Mouse (Mus musculus) E14TG2a.4 (cell line): Measurements from ENCODE around the gene Igtp.
"Not testable (repeated sequence)": the region's sequence is repeated elsewhere in the genome, so short reads cannot be mapped to it uniquely, and the experiment has no call there.

Experiments used
- H3K27me3 ChIP-seq: 2 replicates; pipeline ENCODE4 v1.6.1; 2014; ENCODE audit warnings: low read length, control low read depth; ENCODE audit not compliant: insufficient read depth
- H3K36me3 ChIP-seq: 2 replicates; pipeline ENCODE4 v1.6.1; 2014; ENCODE audit warnings: low read length, control low read depth; ENCODE audit not compliant: insufficient read depth
- H3K4me1 ChIP-seq: replicated peaks from 2 replicates; pipeline ENCODE4 v1.6.1; 2014; ENCODE audit warnings: low read depth, low read length, control low read depth
- H3K4me3 ChIP-seq: replicated peaks from 2 replicates; pipeline ENCODE4 v1.5.1; 2014; ENCODE audit warnings: mild to moderate bottlenecking, low read length
- H3K9me3 ChIP-seq: 2 replicates; pipeline ENCODE4 v1.6.1; 2014; ENCODE audit warnings: low read length, control low read depth
- CTCF ChIP-seq: conservative IDR thresholded peaks from 2 replicates; pipeline ENCODE4 v1.5.1; 2014; ENCODE audit warnings: low read length
- NANOG ChIP-seq: IDR thresholded peaks from 2 replicates; pipeline ENCODE4 v1.6.1; 2014; ENCODE audit warnings: borderline replicate concordance, low read length, mixed read lengths
- POU5F1 ChIP-seq: IDR thresholded peaks from 2 replicates; pipeline ENCODE4 v1.6.1; 2014; ENCODE audit warnings: low read length, borderline replicate concordance

The Igtp gene

DNA sequence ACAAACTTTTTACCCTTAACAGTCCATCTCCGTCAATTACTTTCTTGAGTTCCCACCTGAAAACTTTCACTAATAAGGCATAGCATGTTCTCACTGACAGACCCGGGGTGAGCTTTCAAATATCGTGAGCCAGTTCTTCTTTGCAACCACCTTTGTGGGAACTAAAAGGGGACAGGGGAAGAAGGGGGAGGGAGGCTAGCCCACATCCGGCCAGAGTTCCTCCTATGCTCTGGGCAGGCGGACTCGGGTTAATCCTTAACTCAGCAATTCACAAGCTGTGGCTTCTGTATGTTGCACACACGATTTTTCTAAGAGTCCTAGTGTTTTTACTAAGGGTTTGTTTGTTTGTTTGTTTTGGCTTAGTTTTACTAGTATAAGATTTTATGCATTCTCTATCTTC lies 25.0 kb downstream of the Igtp start:
- Histone ChIP-seq H3K4me3 (no peak overlapping the region), H3K36me3 (no peaks in the 10 kb centered on the region), H3K27me3 (peaks cover 18% of the 10 kb centered on the region), H3K4me1 (peaks cover 25% of the 10 kb centered on the region), H3K9me3 (no peaks in the 10 kb centered on the region)
- TF ChIP-seq CTCF (no peak), POU5F1 (no peak), NANOG (no peak)

DNA sequence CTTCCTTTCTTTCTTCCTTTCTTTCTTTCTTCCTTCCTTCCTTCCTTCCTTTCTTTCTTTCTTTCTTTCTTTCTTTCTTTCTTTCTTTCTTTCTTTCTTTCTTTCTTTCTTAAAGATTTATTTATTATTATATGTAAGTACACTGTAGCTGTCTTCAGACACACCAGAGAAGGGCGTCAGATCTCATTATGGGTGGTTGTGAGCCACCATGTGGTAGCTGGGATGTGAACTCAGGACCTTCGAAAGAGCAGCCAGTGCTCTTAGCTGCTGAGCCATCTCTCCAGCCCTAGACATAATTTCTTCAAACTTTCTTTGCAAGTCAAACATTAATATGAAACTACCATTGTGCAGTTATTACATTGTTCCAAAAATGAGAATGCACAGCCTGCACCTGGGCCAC lies 25.5 kb downstream of the Igtp start:
- not testable (repeated sequence) for H3K9me3 ChIP-seq, H3K4me3 ChIP-seq, H3K36me3 ChIP-seq
- H3K4me1 ChIP-seq: peaks cover 25% of the 10 kb centered on the region
- H3K27me3 ChIP-seq: peaks cover 15% of the 10 kb centered on the region

- Histone ChIP-seq H3K4me1 (peaks cover 29% of the 10 kb centered on the region), H3K36me3 (no peaks in the 10 kb centered on the region), H3K9me3 (no peaks in the 10 kb centered on the region), H3K27me3 (peaks cover 10% of the 10 kb centered on the region), H3K4me3 (no peak overlapping the region)
- peak; percentile 95 for TF ChIP-seq CTCF
- TF ChIP-seq NANOG: no peak
- no peak for TF ChIP-seq POU5F1
Observed at GRCm38 (mm10) chr11:58225655-58226054, 26.3 kb downstream of the Igtp start.

DNA sequence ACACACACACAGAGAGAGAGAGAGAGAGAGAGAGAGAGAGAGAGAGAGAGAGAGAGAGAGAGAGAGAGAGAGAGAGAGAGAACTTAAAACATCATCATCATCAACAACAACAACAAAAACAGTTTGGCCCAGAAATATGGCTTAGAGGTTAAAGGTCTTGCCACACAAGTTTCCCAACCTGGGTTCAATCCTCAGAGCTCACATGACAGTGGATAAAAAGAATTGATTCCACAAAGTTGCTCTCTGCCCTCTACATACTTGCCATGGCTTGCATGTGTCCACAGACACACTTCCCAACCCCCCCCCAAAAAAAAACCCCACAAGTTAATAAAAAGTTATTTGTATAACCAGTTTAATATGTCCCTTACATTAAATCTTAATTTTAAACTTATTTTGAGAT lies 27.1 kb downstream of the Igtp start:
- Histone ChIP-seq H3K36me3 (no peaks in the 10 kb centered on the region), H3K4me3 (no peak overlapping the region), H3K9me3 (no peaks in the 10 kb centered on the region), H3K27me3 (peaks cover 13% of the 10 kb centered on the region), H3K4me1 (peaks cover 29% of the 10 kb centered on the region)
- no peak for TF ChIP-seq POU5F1

GRCm38 (mm10) chr11:58228021-58228420 lies 28.7 kb downstream of the Igtp start:
- not testable (repeated sequence) for H3K9me3 ChIP-seq, H3K36me3 ChIP-seq, H3K4me3 ChIP-seq
- peaks cover 27% of the 10 kb centered on the region for H3K4me1 ChIP-seq
- peaks cover 15% of the 10 kb centered on the region for H3K27me3 ChIP-seq

DNA sequence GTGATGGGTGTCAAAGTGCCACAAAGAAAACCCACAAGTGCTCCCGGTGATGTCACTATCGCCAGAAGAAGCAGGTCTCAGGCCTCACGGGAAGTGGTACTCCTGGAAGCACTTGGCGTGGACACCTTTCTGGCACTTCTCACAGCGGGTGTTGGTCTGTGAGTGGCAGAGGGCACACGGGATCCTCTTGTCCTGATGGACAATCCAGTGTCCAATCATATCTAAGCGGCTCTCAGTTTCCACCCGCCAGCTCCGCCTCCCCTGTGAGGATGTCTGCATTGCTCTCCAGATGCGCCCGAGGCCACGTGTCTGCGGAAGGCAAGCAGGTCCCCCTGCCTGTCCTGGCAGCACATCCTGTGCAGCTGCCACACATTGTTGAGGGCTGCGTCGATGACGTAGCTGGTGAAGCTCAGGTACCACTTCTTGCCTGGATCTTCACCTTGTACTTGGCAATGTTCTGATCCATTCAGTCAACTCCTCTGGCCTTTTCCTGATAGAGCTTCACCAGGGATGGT lies 31.1 kb downstream of the Igtp start:
- H3K9me3 ChIP-seq: no peaks in the 10 kb centered on the region
- no peak overlapping the region for H3K4me3 ChIP-seq
- H3K27me3 ChIP-seq: peaks cover 15% of the 10 kb centered on the region
- H3K36me3 ChIP-seq: no peaks in the 10 kb centered on the region
- TF ChIP-seq POU5F1: no peak
- TF ChIP-seq NANOG: no peak
- no peak for TF ChIP-seq CTCF
- peaks cover 9% of the 10 kb centered on the region for H3K4me1 ChIP-seq

GRCm38 (mm10) chr11:58231156-58231555 lies 31.8 kb downstream of the Igtp start:
- no peaks in the 10 kb centered on the region for H3K9me3 ChIP-seq
- no peaks in the 10 kb centered on the region for H3K36me3 ChIP-seq
- 0 out of 2 replicates have a peak, but pooled peaks cover 4% of the 10 kb centered on the region for H3K4me1 ChIP-seq
- peaks cover 15% of the 10 kb centered on the region for H3K27me3 ChIP-seq
- no peak for TF ChIP-seq CTCF
- TF ChIP-seq POU5F1: no peak
- no peak for TF ChIP-seq NANOG
- no peak overlapping the region for H3K4me3 ChIP-seq

GRCm38 (mm10) chr11:58234551-58234950 lies 35.2 kb downstream of the Igtp start:
- not testable (repeated sequence) for H3K4me1 ChIP-seq, H3K36me3 ChIP-seq, H3K9me3 ChIP-seq, H3K4me3 ChIP-seq
- H3K27me3 ChIP-seq: peaks cover 15% of the 10 kb centered on the region

DNA sequence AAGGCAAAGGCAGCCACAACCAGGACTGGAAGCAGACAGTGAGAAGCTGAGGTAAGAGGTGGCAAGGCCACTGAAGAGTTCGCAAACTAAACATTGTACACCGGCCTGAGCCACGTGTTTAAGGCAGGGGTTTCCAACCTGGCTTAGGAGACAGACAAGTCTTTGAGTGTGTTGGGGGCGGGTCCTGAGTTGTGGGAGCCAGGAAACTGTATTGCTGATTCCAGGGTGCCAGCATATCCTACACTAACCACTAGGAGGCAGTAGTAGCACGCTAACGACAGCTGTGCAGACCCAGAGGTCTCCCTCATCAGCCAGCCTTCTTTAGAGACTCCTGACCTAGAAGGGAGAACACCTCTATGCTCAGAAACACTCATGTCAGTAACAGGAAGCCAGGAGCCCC lies 35.8 kb downstream of the Igtp start:
- H3K9me3 ChIP-seq: no peaks in the 10 kb centered on the region
- no peaks in the 10 kb centered on the region for H3K36me3 ChIP-seq
- H3K4me1 ChIP-seq: peaks cover 8% of the 10 kb centered on the region
- peak; percentile 86 for TF ChIP-seq CTCF
- TF ChIP-seq POU5F1: no peak
- no peak overlapping the region for H3K4me3 ChIP-seq
- H3K27me3 ChIP-seq: peaks cover 15% of the 10 kb centered on the region
